Mouse (Mus musculus) CD8-positive naive resting alpha-beta T cell, adult 2 months (primary cell): ENCODE results near the gene Abr.

ENCODE experiments used
- DNase-seq, 2 experiments: peaks; one replicate each; pipeline ENCODE4 v3.0.0; 2022; ENCODE audit warnings: low read depth in 2 of 2, low spot score in 2 of 2

Gene Abr

GRCm38 (mm10) chr11:76570741-76571612, 51.1 kb downstream of the Abr start:
- no peak for DNase-seq

- no peak for DNase-seq
Measured at GRCm38 (mm10) chr11:76570201-76570731, 51.8 kb downstream of the Abr start.

DNA sequence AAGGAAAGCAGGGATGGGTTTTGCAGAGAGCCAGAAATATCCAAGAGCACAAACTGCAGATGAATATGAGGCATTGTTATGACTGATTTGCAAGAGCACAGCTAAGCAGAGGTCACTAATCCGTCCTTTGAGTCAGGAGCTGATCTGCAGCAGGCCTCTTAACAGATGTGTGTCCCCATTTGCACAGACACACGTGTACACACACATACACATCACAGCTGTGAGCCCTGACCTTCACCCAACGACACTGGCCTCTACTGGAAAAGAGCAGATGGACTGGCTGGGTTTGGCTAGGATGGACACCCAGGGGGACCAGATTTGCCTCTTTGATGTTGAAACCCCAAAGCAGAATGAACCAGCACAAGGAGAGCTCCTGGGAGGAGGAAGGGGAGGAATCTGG, 52.7 kb downstream of the Abr start:
- no peak for DNase-seq

- no peak for DNase-seq
Measured at GRCm38 (mm10) chr11:76566081-76566480, 56.0 kb downstream of the Abr start.

DNA sequence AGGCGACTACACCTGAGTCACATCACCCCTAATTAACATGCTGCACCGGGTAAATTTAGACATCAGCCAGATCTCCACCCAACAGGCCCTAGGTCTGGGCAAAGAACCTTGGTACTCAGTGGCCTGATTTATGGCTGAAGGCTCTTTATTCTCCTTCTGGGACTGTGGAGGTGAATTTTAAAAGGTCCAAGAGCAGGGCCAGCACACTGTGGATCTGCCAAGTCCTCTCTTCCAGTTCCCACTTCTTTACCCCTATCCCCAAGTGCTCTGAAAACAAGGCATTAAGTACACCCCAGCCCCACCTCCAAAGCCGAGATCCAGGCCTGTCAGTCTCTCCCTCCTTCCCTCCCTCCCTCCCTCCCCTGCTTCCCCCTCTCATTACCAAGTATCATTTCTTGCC, 59.5 kb downstream of the Abr start:
- DNase-seq: no peak

DNA sequence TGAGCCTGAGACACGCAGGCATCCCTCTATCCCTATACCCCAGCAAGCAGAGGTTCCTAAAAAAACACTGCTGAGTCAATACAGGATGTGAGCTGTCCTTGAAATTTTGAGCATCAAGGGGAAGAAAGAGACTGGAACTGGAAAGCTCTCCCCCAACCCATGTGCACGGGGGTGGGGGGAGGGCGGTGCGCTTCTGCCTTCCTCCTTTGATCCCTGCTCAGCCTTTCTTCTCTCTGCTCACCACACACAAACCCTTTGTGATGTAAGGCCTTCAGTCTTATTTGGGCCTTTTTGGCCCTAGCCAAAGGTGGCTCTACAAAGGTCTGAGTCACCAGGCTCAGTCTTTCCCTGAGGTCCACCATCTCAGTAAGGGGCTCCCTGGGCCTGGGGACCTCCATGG, 59.9 kb downstream of the Abr start:
- no peak for DNase-seq

DNA sequence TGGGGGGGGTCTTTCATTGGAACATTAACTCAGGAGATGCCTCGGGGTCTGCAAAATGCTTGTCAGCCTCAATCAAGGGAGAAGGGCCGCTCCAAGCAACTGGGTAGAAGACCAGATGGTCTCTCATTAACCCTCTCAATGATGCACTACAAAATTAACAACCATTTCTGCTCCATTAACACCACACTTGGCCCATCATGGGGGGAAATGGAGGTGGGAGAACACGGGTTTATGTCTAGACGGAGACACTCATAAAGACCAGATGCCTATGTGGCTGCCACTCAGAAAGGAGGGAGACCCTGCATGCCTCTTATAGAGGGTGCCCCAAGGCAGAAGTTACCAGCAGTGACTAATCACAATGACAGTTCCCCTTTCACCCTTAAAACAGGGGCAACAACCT, 64.3 kb downstream of the Abr start:
- no peak for DNase-seq

- no peak for DNase-seq
Measured at GRCm38 (mm10) chr11:76548153-76548721, 73.9 kb downstream of the Abr start.

DNA sequence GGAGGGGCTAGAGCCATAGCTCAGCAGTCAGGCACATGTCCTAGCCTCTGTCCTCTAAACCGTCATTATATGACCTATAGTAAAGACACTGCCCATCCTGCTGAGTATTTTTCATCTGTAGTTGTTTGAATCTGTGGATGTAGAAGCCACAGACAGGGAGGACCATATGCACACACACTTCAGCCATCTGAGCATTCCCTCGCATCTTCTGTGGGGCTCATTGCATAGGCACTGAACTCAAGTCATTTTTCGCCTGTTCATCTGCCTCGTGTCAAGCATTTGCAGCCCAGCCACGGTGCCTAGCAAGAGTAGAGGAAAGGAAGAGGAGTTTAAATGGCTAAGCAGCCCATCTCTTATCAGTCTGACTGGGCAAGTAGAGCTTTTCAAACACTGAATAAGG, 74.7 kb downstream of the Abr start:
- no peak for DNase-seq

DNA sequence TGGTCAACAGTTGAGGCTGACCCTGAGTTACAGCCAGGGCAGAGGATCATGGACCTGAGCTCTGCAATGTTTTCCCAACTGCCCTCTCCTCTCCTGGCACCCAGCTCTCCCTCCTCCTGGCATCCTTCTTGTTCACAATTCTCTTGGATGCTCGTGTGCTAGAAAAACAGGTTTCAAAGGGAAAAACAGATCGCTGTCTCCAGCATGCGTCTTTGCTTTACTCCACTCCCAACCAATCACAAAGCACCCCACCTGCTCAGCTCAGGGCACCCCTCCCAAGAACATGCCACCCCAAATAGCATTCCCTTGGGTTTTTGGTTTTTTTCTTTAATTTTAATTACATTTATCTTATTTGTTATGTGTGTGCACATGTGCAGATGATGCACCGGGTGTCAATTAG, 75.7 kb downstream of the Abr start:
- no peak for DNase-seq

GRCm38 (mm10) chr11:76543300-76543699, 78.8 kb downstream of the Abr start:
- no peak for DNase-seq

GRCm38 (mm10) chr11:76540973-76541372, 81.1 kb downstream of the Abr start:
- peak; percentile 26 to 47 for DNase-seq

DNA sequence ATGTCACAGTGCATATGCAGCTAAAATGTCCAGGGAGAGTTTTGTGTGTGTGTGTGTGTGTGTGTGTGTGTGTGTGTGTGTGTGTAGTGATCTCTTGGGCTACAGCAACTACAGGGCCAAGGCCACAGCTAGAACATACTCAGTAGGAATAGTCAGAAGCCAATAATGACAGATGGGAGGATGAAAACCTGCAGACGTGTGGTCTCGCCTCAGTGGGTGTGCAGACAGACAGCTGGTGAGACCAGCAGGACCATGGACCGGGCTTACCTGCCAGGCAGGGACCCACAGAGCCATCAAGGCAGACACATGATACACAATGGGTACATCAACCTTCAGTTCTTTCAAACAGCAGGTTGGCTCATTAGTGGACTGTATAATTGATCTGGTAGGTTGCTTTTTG, 84.7 kb downstream of the Abr start:
- DNase-seq: no peak

GRCm38 (mm10) chr11:76536576-76537354, 85.3 kb downstream of the Abr start:
- no peak for DNase-seq

- no peak for DNase-seq
Measured at GRCm38 (mm10) chr11:76532001-76532400, 90.1 kb downstream of the Abr start.

DNA sequence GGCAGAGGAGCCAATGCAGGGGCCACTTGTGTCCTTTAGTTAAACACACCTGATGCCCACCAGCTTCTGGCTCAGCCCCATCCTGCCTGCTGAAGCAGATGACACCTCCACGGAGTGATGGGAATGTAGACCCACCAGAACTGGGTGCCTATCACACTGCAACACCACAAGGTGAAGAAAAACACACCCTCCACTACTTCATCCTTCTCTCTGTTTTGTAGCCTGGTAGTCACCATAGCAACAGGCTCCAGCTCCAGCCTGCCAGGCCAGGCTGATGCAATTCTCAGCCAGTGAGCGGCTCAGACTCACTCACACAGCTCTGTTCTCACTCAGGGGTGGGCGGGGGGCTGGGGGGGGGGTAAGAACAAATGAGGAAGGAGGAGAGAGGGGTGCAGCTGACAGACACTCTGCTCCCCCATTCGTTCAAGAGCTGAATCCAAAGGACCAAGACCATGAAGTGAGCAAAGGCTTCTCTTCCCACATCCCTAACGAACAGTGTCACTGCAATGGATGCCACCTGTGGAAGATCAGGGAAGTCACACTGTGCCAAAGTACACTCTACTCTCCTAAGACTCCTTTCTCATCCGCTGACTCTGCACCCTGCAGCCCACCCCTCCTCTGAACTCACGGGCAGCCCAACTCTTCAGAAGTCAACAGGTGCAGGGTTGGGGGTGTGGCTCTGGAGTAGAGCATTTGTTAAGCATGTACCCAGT, 91.0 kb downstream of the Abr start:
- DNase-seq: no peak

GRCm38 (mm10) chr11:76530168-76530935, 91.8 kb downstream of the Abr start:
- DNase-seq: no peak

GRCm38 (mm10) chr11:76529352-76530141, 92.6 kb downstream of the Abr start:
- DNase-seq: no peak

- no peak for DNase-seq
Measured at GRCm38 (mm10) chr11:76525646-76526351, 96.3 kb downstream of the Abr start.
